Mouse (Mus musculus) testis, adult 2 months (tissue): ENCODE results near the gene Acad8. TPM values are rescaled to one million over a fixed set of nuclear protein-coding genes. Genes with fewer than 3 reads are reported as not detected.

Experiments
- H3K27ac ChIP-seq: fragments of 200-500 bp; 2 replicates; pipeline ENCODE4 v1.5.1; 2012; ENCODE audit warnings: low read depth, low read length; ENCODE audit not compliant: control insufficient read depth, insufficient read depth
- H3K27me3 ChIP-seq: fragments of 200-500 bp; 2 replicates; pipeline ENCODE4 v1.6.1; 2012; ENCODE audit warnings: mild to moderate bottlenecking, low read length, moderate library complexity; ENCODE audit not compliant: control insufficient read depth, insufficient read depth
- H3K36me3 ChIP-seq: fragments of 200-500 bp; 2 replicates; pipeline ENCODE4 v1.6.1; 2012; ENCODE audit warnings: mild to moderate bottlenecking, low read length; ENCODE audit not compliant: control insufficient read depth, insufficient read depth
- H3K4me1 ChIP-seq: fragments of 200-500 bp; 2 replicates; pipeline ENCODE4 v1.6.1; 2012; ENCODE audit warnings: low read length; ENCODE audit not compliant: control insufficient read depth, insufficient read depth
- H3K4me3 ChIP-seq: fragments of 200-500 bp; 2 replicates; pipeline ENCODE4 v1.5.1; 2012; ENCODE audit warnings: low read depth, mild to moderate bottlenecking, low read length, moderate library complexity, mixed read lengths; ENCODE audit not compliant: control insufficient read depth
- CTCF ChIP-seq: fragments of 200-500 bp; IDR thresholded peaks from 2 replicates; pipeline ENCODE4 v1.5.1; 2012; ENCODE audit warnings: low read depth, mild to moderate bottlenecking, inconsistent platforms, low read length, moderate library complexity; ENCODE audit not compliant: control insufficient read depth, insufficient read depth, insufficient replicate concordance
- POLR2A ChIP-seq: fragments of 200-500 bp; IDR thresholded peaks from 2 replicates; pipeline ENCODE4 v1.6.1; 2012; ENCODE audit warnings: low read depth, mild to moderate bottlenecking, inconsistent platforms, low read length, moderate library complexity; ENCODE audit not compliant: control insufficient read depth
- polyA plus RNA-seq: library from polyadenylated mRNA; depleted of rRNA; stranded (reverse); fragments of >200 nt; gene quantifications from 2 replicates; pipeline ENCODE4 v1.2.3, GENCODE M21; 2012; rRNA removed

The Acad8 gene
- 12.5 and 14.1 TPM in 2 replicates for polyA plus RNA-seq

DNA sequence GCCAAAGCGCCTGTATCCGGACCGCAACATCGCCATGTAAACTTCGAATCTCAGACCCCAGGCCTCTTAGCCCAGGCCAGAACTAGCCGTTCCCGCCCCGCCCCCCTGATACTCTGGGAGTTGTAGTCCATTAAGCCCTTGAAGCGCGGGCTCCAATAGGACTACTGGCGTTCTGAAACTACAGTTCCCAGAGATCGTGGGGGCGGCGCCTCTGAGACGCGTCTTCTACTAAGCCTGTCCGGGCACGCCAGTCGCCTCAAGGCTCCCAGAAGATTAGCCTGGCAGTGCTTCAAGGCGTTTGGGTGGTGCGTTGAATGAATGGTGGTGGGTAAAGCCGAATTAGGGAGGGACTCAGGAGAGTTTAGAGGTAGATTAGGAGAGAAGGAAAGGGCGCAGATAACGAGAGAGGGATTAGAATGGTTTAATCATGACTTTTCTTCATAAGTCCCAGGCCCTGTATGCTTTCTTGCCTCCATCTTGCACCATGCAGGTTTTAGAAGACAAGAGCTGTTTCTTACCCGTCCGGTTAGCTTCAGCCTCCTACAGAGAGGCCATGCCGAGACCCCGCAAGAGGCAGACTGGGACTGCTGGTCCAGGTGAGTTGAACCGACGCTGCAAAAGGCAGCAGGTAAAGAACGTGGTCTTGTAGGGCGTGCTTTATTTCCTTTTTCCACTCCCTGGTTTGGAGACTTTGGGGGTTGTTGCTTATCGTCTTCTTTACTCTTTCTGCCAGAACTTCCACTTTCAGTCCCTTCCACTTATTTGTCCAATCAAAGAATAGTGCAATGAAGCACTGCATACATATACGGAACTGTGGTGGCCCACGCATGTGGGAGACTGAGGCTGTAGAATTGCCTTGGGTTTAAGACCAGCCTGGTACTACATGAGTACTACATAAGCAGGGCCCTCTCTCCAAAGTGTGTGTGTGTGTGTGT is at the start of gene Acad8, which contains the start of gene Thyn1:
TSS of gene Acad8 (minus strand) at position 106 of the 935 bp plus-strand sequence.
TSS of gene Thyn1 (plus strand) at position 250 of the 935 bp plus-strand sequence.
- Histone ChIP-seq H3K36me3 (peaks cover 3% of the 10 kb centered on the region), H3K27ac (peak within 1 kb of the TSS; percentile 84), H3K4me3 (peak within 1 kb of the TSS; percentile 96), H3K27me3 (no peaks in the 10 kb centered on the region), H3K4me1 (no peaks in the 10 kb centered on the region)
- TF ChIP-seq POLR2A (peak; percentile 81), CTCF (no peak)

DNA sequence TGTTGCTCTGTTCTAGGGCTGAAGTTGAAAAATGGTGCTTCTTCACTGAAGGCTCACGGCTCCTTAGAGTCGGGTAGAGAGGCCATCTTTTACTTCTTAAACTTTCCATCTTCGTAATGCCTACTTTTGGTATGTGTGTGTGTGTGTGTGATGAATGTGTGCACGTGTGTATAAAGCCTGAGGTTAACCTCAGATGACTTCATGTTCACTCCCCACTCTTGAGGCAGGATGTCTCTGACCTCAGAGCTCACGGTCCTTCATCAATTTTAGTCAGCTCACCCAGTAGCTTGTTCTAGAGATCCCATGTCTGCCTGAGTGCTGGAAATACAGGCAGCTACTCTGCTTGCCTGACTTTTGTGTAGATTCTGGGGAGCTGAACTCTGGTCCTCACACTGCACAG is 44.5 kb upstream of the Acad8 start:
- H3K36me3 ChIP-seq, result peaks cover 4% of the 10 kb centered on the region
- H3K27ac ChIP-seq, result no peak overlapping the region
- H3K27me3 ChIP-seq, result no peaks in the 10 kb centered on the region
- H3K4me1 ChIP-seq, result no peaks in the 10 kb centered on the region
- no peak for TF ChIP-seq POLR2A
- no peak for TF ChIP-seq CTCF
- no peak overlapping the region for H3K4me3 ChIP-seq

DNA sequence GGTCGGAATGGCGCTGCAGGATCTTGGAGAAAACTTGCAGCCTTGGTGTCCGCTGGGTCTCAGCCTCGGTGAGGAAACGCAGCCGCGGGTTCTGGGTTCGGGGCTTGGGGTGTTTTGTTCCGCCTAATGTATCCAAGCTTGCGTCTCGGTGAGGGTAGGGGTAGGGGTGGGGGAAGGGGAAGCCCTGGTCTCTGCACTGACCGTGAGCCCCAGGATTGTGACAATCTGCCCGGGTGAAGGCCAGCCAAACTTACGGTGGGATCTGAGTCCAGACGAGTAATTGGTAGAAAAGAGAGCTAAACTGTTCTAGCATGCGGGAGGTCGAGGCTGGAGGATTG is 31.4 kb upstream of the Acad8 start:
- Histone ChIP-seq H3K27me3 (no peaks in the 10 kb centered on the region), H3K4me3 (peak overlapping the region; percentile 91), H3K36me3 (no peaks in the 10 kb centered on the region), H3K4me1 (peaks cover 7% of the 10 kb centered on the region), H3K27ac (0 out of 2 replicates have a peak overlapping the region, but pooled peaks have one; percentile 5)
- no peak for TF ChIP-seq POLR2A

DNA sequence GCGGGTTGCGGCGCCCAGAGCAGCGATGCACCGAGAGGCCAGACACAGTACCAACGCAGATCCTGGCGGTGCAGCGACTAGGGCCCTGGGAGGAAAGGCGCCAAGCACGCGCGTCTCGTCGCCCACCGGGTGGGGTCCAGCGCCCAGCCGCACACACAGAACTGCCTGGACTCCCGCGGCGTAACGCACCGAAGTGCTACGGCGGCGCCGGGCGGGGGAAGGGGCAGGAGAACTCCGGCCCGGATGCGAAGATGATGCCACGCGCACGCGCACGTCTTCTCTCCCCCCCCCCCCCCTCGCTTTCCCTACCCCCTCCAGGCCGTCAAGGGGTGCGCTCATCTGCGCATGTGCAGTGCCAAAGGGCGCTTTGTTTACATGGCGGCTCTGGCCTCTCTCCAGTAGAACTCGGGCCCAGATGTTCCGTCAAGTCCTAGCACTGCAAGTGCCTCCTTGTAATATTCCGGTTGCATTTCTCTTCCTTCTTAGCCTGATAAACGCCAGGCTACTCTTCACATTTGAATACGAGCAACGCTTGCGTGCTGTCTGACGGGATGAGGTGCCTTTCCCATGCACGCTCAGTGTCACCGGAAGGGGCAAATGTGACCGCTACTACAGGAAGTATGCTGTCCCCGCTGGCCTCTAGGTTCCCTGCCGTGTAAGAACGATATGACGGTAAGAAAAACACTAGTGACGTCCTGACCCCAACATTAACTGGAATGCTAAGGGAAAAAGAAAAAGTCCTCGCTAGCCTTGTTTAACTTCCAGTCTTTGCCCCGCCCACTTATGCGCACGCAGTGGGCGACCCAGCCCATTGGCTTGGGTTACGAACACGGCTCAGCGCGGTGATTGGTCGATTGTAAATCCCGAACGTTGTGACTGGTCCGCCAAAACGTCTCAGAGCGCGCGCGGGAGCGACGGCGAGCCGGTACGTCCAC is 30.7 kb upstream of the Acad8 start, which contains the start of the genes Vps26b and Ncapd3:
TSS of gene Vps26b (minus strand) at position 238 of the 935 bp plus-strand sequence.
TSS of gene Ncapd3 (plus strand) at position 348 of the 935 bp plus-strand sequence.
- peak within 1 kb of the TSS; percentile 91 for H3K4me3 ChIP-seq
- H3K36me3 ChIP-seq, result no peaks in the 10 kb centered on the region
- H3K27ac ChIP-seq, result peak within 1 kb of the TSS; percentile 96
- no peaks in the 10 kb centered on the region for H3K27me3 ChIP-seq
- peaks cover 7% of the 10 kb centered on the region for H3K4me1 ChIP-seq
- TF ChIP-seq CTCF, result no peak
- peak; percentile 65; the same call in 1 of the 2 replicates for TF ChIP-seq POLR2A

DNA sequence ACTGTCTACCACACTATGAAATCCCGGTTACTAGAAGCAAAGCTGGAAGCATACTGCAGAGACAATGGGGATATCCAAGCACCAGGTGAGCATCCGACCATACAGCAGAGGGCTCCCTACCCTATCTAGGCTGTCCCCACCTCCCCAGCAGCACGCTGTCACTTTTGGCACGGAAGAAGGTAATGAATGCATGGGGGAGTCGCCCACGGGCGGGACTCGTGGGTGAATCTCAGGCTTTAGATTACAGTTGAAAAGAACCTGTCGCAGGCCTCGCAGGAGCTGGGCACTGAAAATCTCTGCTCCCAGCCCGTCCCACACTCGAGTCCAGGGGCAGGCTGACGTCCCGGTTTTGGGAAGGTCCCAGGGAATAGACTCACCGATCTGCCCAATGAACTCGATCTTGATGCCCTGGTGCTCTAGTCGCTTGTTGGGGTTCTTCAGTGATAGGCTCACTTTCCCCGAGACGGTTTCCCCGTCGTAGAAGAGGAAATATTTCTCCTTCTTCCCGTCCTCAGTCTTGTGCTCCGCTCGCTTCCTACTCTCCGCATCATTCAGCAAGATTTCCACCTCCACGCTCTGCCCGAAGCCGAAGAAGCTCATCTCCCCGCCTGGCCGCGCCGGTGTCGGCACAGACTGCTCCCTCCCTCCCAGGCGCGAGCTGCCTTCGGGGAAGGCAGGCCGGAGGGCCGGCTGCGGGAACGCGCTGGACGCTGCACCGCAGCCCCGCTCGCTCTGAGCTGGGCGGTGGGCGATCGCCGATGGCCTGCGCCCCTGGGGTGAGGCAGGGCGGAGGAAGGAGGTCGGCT is 29.9 kb upstream of the Acad8 start:
- TF ChIP-seq POLR2A (no peak), CTCF (no peak)
- H3K27ac ChIP-seq, result peak overlapping the region; percentile 85

DNA sequence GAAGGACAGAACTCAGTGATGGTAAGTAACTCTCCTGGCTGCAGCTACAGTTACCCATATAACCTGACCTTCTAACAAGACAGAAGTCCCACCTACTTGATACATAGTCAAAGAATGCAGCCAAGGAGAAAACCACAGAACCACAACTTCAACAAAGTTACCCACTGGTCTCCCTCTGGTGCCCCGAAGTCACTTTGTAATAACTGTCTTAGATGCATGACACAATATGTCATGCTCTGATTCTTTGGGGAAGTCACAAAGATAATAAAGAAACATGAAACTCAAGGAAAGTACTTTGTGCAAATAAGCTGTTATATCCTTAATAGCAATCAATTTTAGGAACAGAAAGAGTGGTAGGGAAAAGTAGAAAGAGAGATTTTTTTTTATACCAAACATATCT is 27.3 kb upstream of the Acad8 start:
- no peak for TF ChIP-seq CTCF
- no peak for TF ChIP-seq POLR2A
- Histone ChIP-seq H3K27ac (no peak overlapping the region), H3K36me3 (no peaks in the 10 kb centered on the region), H3K4me1 (peaks cover 7% of the 10 kb centered on the region), H3K4me3 (no peak overlapping the region), H3K27me3 (no peaks in the 10 kb centered on the region)

More for the DNA sequence above, 29.9 kb upstream of the Acad8 start:
- Histone ChIP-seq H3K36me3 (no peaks in the 10 kb centered on the region), H3K4me3 (peak overlapping the region; percentile 91), H3K27me3 (no peaks in the 10 kb centered on the region), H3K4me1 (peaks cover 7% of the 10 kb centered on the region)
